Mouse (Mus musculus) bone marrow, adult 2 months (tissue): ENCODE results near the gene Dnajb6. TPM values are rescaled to one million over a fixed set of nuclear protein-coding genes. Genes with fewer than 3 reads are reported as not detected.
"Not testable (repeated sequence)": the region's sequence is repeated elsewhere in the genome, so short reads cannot be mapped to it uniquely, and the experiment has no call there.

ENCODE experiments used
- H3K27ac ChIP-seq: fragments of 200-500 bp; 2 replicates; pipeline ENCODE4 v1.5.1; 2012; ENCODE audit warnings: low read depth, mild to moderate bottlenecking, control low read depth, inconsistent platforms, low read length; ENCODE audit not compliant: control insufficient read depth, poor library complexity, insufficient read depth
- H3K4me1 ChIP-seq: fragments of 200-500 bp; 2 replicates; pipeline ENCODE4 v1.6.1; 2011; ENCODE audit warnings: low read length; ENCODE audit not compliant: control insufficient read depth, insufficient read depth
- H3K4me3 ChIP-seq: fragments of 200-500 bp; replicated peaks from 2 replicates; pipeline ENCODE3; 2011; ENCODE audit warnings: mild to moderate bottlenecking, low read depth, low read length, control low read depth; ENCODE audit not compliant: control insufficient read depth
- CTCF ChIP-seq: fragments of 200-500 bp; IDR thresholded peaks from 2 replicates; pipeline ENCODE4 v1.5.1; 2011; ENCODE audit warnings: low read length, control low read depth; ENCODE audit not compliant: control insufficient read depth, insufficient read depth
- POLR2A ChIP-seq: fragments of 200-500 bp; IDR thresholded peaks from 2 replicates; pipeline ENCODE4 v1.6.1; 2011; ENCODE audit warnings: low read depth, mild to moderate bottlenecking, control low read depth, low read length, borderline replicate concordance; ENCODE audit not compliant: control insufficient read depth
- WGBS: fragments of 180-500 bp; shearing (Covaris S2); methylation state at CpG from one replicate; pipeline ENCODE4 v1.1.7; 2018; 5-methylcytosine and 5-hydroxymethylcytosine counted together
- polyA plus RNA-seq: library from polyadenylated mRNA; stranded (reverse); fragments of >200 nt; gene quantifications from 2 replicates; pipeline ENCODE4 v1.2.4, GENCODE M21; 2011; ENCODE audit warnings: low replicate concordance; ENCODE audit not compliant: missing spikeins, insufficient read depth, insufficient read length

Gene Dnajb6
- polyA plus RNA-seq, 1 experiment = 110 TPM

DNA sequence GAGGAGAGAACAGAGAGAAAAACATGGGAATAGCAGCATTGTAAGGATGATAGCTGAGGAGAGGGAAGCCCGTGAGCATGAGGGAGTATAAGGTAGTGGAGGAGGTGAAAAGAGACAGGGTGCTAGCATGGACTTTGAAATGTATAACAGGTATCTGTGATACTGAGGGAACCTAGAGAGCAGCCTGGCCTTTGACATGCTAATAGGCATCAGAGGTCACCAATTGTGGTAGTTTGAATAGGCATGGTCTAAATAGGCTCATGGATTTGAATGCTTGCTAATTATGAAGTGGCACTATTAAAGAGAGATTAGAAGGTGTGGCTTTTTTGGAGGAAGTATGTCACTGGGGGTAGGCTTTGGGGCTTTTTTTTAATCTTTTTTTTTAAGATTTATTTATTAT is 22.6 kb upstream of the Dnajb6 start:
- Histone ChIP-seq H3K4me1 (no peaks in the 10 kb centered on the region), H3K4me3 (no peak overlapping the region), H3K27ac (no peak overlapping the region)
- WGBS = 73% methylated on average over 1 of the region's 1 CpGs
- TF ChIP-seq POLR2A = no peak
- no peak for TF ChIP-seq CTCF

DNA sequence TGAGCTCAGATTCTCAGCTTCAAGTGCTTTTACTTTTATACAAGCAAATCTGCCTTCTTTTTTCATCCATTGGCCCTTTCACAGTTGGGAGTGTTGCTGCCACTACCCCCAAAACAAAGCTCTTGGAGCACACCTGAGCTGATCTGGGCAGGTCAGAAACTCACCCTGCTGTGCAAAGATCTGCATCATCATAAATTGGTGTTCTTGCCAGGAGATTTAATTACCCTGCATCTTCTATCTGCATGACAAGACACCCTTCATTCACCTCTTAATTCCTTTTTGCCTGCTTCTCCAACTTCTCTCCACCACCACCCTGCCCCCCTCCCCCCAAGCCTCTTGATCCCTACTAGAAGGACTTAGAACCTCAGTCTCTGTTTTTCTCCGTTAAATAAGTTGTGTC is 14.3 kb upstream of the Dnajb6 start:
- TF ChIP-seq POLR2A (no peak), CTCF (no peak)

DNA sequence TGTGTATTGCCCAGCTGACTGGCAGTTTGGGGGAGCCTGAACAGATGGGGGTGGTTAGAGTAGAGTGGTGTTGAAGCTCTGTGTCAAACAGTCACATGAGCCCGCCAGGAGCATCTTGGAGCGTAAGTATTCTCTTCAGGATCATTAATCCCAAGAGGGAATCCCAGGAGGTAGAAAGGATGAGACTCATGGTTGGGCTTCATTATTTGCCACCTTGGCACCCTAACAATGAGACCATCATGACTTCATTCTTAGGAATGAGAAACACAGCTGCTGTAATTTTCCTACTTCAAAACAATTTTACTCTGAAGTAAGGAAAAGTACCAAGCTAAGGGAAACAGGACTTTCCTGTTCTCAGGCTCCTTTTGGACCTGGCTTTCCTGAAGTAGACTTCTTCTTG is 10.1 kb upstream of the Dnajb6 start:
- Histone ChIP-seq H3K4me1 (no peaks in the 10 kb centered on the region), H3K4me3 (no peak overlapping the region), H3K27ac (no peak overlapping the region)
- whole genome bisulfite sequencing = 91% methylated on average over 2 of the region's 2 CpGs
- TF ChIP-seq CTCF (no peak), POLR2A (no peak)

More for the DNA sequence above, 14.3 kb upstream of the Dnajb6 start:
- Histone ChIP-seq H3K4me3 (no peak overlapping the region), H3K4me1 (no peaks in the 10 kb centered on the region), H3K27ac (no peak overlapping the region)
- 50% methylated on average over 1 of the region's 1 CpGs for WGBS

DNA sequence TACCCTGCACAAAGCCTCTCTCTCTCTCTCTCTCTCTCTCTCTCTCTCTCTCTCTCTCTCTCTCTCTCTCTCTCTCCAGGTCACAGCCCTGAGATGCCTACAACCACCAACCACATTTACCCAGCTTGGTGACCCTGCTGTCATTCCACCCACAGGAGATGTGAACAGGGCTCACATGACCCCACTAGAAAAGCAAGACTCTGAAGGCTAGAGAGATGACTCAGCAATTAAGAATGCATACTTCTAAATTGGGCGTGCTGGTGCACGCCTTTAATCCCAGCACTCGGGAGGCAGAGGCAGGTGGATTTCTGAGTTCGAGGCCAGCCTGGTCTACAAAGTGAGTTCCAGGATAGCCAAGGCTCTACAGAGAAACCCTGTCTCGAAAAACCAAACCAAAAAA is 9.4 kb upstream of the Dnajb6 start:
- not testable (repeated sequence) for H3K4me1 ChIP-seq, H3K27ac ChIP-seq, H3K4me3 ChIP-seq
- 68% methylated on average over 5 of the region's 5 CpGs for WGBS

DNA sequence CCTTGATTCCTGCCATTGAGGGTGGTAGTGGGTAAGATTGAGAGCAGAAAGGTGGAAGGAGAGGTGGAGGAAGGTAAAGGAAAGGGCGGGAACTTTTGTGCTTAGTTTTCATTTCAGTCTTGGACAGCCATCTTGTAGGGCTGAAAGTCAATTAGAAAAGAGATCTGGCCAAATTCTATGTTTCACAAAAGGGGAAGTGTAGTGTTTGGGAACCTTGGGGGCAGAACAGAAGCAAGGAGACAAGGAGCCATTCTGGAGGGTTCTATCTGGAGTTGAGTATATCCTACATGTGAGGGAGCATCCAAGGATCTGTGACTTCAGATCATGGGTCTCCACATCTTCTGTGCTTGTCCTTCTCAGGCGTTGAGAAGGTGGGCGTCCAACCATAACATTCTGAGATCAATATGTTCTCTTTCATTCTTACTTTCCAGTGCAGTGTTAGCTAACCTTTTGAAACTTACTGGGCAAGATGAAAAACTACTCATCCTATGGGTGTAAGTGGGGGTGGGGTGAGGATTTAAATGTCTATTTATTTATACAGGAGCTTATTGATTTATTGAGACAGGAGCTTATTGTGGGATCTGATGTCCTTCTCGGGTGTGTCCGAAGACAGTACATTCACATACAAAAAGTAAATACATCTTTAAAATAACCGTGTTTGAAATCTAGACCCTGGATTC is 517 bp upstream of the Dnajb6 start:
- WGBS = 43% methylated on average over 6 of the region's 6 CpGs
- peak overlapping the region; percentile 83 for H3K4me3 ChIP-seq
- TF ChIP-seq CTCF (no peak), POLR2A (no peak)
- peak overlapping the region; percentile 92 for H3K27ac ChIP-seq
- H3K4me1 ChIP-seq = peaks cover 3% of the 10 kb centered on the region; the same call in 1 of the 2 replicates

DNA sequence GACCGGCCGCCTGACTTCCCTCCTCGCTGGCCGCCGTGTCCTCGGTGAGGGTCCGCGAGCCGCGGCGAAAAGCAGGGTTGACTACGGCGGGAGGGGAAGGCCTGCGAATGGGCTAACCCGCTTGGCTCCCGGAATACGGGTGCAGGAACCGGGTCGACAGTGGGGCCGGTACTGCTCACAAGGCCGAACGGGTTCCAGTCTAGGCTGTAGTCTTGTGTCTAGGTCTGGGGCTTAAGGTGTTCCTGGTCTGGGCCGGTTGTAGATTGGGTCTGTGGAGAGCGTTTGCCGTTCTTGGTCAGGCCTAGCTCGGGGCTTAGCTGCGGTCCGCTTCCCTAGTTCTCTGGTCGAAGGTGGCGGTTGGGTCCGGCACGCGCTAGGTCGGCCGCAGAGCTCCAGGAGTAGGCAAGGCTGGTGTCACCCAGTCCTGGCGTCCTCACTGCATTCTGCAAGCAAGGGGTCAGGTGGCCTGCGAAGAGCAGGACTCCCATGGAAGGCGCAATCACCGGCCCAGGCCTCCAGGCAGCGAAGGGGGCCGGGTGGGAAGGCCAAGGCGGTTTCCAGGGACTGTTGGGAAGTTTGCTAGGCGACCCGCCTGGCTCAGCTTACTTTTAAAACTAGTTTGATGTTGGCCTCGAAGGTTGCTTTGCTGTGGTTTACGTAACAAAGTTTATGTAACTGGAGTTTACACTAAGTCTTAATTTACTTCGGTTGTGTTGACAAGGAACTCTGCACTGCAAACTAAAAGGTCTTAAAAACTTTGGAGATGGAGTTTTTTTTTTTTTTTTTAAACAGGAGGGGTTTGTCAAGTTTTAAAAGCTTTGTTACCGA is 799 bp downstream of the Dnajb6 start:
- TF ChIP-seq CTCF = no peak
- TF ChIP-seq POLR2A = no peak
- WGBS = under 1% methylated on average over 48 of the region's 48 CpGs
- H3K4me1 ChIP-seq = peaks cover 3% of the 10 kb centered on the region; the same call in 1 of the 2 replicates
- peak overlapping the region; percentile 92 for H3K27ac ChIP-seq
- peak overlapping the region; percentile 83 for H3K4me3 ChIP-seq

DNA sequence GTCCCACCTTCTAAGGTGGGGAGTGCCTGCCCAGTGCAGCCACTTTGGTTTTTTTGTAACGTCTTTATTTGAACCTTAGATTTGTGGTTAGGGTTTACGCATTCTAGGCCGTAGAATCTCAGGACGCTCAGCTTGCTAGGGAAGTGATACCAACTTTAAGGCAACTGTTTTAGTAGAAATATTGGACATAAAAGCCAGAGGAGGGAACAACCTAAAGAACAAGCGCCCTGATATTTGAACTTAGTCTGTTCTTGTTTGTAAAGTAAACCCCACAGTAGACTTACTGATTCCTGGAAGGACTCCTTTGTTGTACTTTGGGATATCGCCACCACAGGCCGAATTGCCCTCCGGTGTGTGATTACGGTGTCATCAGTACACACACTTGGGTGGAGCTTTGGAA is 1.5 kb downstream of the Dnajb6 start:
- TF ChIP-seq CTCF (no peak), POLR2A (no peak)
- peak overlapping the region; percentile 49 for H3K4me3 ChIP-seq
- H3K27ac ChIP-seq = no peak overlapping the region
- WGBS = 30% methylated on average over 9 of the region's 9 CpGs
- H3K4me1 ChIP-seq = peaks cover 3% of the 10 kb centered on the region; the same call in 1 of the 2 replicates

DNA sequence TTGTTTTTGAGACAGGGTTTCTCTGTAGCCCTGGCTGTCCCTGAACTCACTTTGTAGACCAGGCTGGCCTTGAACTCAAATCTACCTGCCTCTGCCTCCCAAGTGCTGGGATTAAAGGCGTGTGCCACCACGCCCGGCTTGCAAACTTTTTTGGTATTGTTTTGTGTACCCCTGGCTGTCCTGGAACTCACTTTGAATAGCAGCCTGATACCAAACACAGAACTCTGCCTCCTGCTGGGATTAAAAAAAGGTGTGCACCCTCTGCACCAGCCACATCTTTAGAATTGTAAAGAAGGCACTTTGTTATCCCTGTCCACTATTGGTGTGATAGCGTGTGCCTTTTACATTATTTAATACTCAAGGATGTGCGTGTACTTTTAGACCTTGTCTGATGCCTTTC is 2.0 kb downstream of the Dnajb6 start:
- peaks cover 3% of the 10 kb centered on the region; the same call in 1 of the 2 replicates for H3K4me1 ChIP-seq

DNA sequence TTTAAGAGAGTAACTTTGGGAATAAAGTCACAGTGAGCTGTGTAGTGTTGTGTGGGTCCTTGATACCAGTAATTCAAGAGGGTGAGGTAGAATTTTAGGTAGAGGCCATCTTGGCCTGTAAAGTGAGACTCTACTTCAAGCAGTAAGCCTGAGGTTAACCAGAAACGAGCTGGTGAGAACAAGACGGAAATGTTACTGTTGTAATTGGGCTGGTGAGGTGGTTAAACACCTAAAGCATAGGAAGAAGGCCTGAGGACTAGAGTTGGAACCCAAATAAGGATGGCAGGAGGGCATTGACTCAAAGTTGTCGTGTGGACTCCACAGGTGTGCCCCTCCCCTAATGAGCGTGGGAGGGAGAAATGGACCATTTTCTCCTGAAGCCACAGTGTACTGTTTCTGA is 2.6 kb downstream of the Dnajb6 start:
- H3K4me3 ChIP-seq = no peak overlapping the region
- WGBS = 56% methylated on average over 4 of the region's 4 CpGs
- peaks cover 3% of the 10 kb centered on the region; the same call in 1 of the 2 replicates for H3K4me1 ChIP-seq
- TF ChIP-seq POLR2A (no peak), CTCF (no peak)
- no peak overlapping the region for H3K27ac ChIP-seq

More for the DNA sequence above, 2.0 kb downstream of the Dnajb6 start:
- WGBS = 78% methylated on average over 5 of the region's 5 CpGs
- H3K4me3 ChIP-seq = no peak overlapping the region
- no peak overlapping the region for H3K27ac ChIP-seq
- TF ChIP-seq CTCF = no peak
- TF ChIP-seq POLR2A = no peak
